Mouse (Mus musculus) hindbrain, embryonic 14.5 days (tissue): ENCODE data around the gene Ctnnbip1. TPM values are rescaled to one million over a fixed set of nuclear protein-coding genes. Genes with fewer than 3 reads are reported as not detected.
A peak's percentile ranks its signal among the peaks of the same experiment; 100 is the strongest.

Experiments used
- ATAC-seq: fragments of 200-750 bp; cut with Nextera tagmentation; 2 replicates; pipeline ENCODE4 v1.8.0; 2017; ENCODE audit warnings: moderate number of reproducible peaks, mild to moderate bottlenecking, moderate TSS enrichment, moderate library complexity; ENCODE audit not compliant: low FRiP score
- DNase-seq: peaks from one replicate; pipeline ENCODE4 v3.0.0-alpha.2; 2015; ENCODE audit warnings: low spot score
- H3K27ac ChIP-seq: fragments of 300-500 bp; sonication (generic); 2 replicates; pipeline ENCODE4 v1.5.1; 2014; ENCODE audit warnings: mild to moderate bottlenecking, moderate library complexity
- H3K27me3 ChIP-seq: fragments of 300-500 bp; sonication (generic); 2 replicates; pipeline ENCODE4 v1.6.1; 2014; ENCODE audit warnings: mild to moderate bottlenecking, low read length, mixed read lengths; ENCODE audit not compliant: control insufficient read depth, insufficient read depth
- H3K36me3 ChIP-seq: fragments of 300-500 bp; sonication (generic); replicated peaks from 2 replicates; pipeline ENCODE4 v1.6.1; 2014; ENCODE audit not compliant: control insufficient read depth, insufficient read depth
- H3K4me1 ChIP-seq: fragments of 300-500 bp; sonication (generic); replicated peaks from 2 replicates; pipeline ENCODE4 v1.6.1; 2014; ENCODE audit warnings: antibody characterized with exemption, low read length, mixed read lengths; ENCODE audit not compliant: control insufficient read depth, insufficient read depth
- H3K4me2 ChIP-seq: fragments of 300-500 bp; sonication (generic); replicated peaks from 2 replicates; pipeline ENCODE4 v1.6.1; 2014; ENCODE audit warnings: mild to moderate bottlenecking, moderate library complexity
- H3K4me3 ChIP-seq: fragments of 300-500 bp; sonication (generic); replicated peaks from 2 replicates; pipeline ENCODE4 v1.5.1; 2014; ENCODE audit warnings: mild to moderate bottlenecking, low read length
- H3K9ac ChIP-seq: fragments of 300-500 bp; sonication (generic); 2 replicates; pipeline ENCODE4 v1.6.1; 2014
- H3K9me3 ChIP-seq: fragments of 300-500 bp; sonication (generic); 2 replicates; pipeline ENCODE4 v1.6.1; 2016; ENCODE audit warnings: low read length; ENCODE audit not compliant: control insufficient read depth
- WGBS: fragments of 180-500 bp; shearing (Covaris S2); extraction: QIAGEN DNeasy Blood & Tissue Kit; methylation state at CpG from one replicate; pipeline ENCODE4 v1.1.7; 2014; 5-methylcytosine and 5-hydroxymethylcytosine counted together
- polyA plus RNA-seq: library from polyadenylated mRNA; unstranded; fragments of >200 nt; fragmentation: Nextera tagmentation; extraction: Ambion mirVana; gene quantifications from 2 replicates; pipeline ENCODE4 v1.2.1, GENCODE M21; 2014

Ctnnbip1 gene
- polyA plus RNA-seq: 99.0 and 100 TPM in 2 replicates

DNA sequence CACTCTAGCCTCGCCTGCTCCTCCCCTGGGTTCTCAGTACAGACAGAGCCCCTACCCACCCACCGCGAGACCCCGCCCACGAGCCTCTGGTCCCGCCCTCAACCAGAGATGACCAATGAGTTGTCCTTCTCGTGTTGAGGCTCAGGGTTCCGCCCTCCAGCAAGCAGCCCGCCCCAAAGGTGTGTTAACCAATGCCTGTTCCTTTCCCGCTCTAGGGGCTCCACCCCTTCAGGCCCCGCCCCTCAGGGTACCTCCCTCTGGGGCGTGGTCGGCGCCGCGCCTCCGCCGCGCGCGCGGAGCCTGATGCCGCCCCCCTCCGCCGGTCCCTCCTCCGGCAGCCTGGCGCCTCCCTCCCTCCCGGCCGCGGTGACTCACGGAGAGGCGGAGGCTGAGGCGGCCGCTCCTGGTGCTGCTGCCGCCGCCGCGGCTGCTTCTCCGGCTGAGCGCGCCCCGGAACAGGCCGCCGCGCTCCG, at the start of gene Ctnnbip1:
TSS of gene Ctnnbip1 (plus strand) at position 369 of the 473 bp plus-strand sequence.
- Histone ChIP-seq H3K4me1 (peaks cover 11% of the 10 kb centered on the region), H3K4me2 (peak within 1 kb of the TSS; percentile 87), H3K36me3 (no peaks in the 10 kb centered on the region), H3K4me3 (peak within 1 kb of the TSS; percentile 93), H3K27me3 (no peaks in the 10 kb centered on the region), H3K9me3 (no peaks in the 10 kb centered on the region), H3K9ac (peak within 1 kb of the TSS; percentile 95), H3K27ac (peak within 1 kb of the TSS; percentile 74)
- DNase-seq: peak; percentile 94
- ATAC-seq: peak; percentile 98
- WGBS: under 1% methylated on average over 37 of the region's 46 CpGs

DNA sequence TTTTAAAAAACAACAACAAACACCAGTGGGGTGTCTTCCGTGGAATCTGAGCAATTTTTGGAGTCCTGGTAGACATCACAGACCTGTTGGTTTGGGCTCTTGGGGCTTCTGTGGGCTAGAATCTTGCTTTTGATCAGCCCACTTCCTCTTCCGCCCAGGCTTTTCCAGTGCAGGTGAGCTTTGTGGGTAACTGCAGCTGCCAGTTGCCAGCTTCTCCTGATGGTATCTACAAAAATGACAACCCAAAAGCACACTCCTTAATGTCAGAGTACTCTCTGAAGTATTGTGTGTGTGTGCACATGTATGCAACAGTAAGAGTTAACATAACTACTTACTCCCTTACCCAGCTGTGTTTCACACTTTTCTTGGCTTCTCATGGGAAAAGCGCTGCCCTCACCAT, 48.5 kb upstream of the Ctnnbip1 start:
- Histone ChIP-seq H3K9ac (no peak overlapping the region), H3K36me3 (peaks cover 26% of the 10 kb centered on the region), H3K4me2 (no peak overlapping the region), H3K27me3 (no peaks in the 10 kb centered on the region), H3K4me3 (no peak overlapping the region), H3K9me3 (no peaks in the 10 kb centered on the region), H3K4me1 (no peaks in the 10 kb centered on the region), H3K27ac (no peak overlapping the region)
- no peak for DNase-seq
- ATAC-seq: no peak
- 96% methylated on average over 3 of the region's 3 CpGs for WGBS

DNA sequence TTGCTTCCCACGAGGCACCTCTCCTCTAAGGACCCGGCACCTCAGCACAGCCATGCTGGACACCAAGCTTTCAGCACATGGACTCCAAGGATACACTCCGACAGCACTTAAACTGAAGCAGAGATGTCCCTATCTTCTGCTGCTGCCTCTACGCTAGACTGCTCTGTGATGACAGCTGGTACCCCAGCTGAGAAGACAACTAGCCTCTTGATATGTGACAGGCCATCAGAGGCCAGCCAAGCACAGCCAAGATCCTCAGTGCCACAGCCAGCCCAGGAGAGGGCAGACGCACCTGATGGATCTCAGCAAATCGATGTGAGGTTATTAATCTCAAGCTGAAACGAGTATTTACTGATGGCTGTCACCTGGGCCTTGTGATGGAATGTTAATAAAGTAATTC, 42.9 kb upstream of the Ctnnbip1 start:
- Histone ChIP-seq H3K9ac (no peak overlapping the region), H3K27me3 (no peaks in the 10 kb centered on the region)

DNA sequence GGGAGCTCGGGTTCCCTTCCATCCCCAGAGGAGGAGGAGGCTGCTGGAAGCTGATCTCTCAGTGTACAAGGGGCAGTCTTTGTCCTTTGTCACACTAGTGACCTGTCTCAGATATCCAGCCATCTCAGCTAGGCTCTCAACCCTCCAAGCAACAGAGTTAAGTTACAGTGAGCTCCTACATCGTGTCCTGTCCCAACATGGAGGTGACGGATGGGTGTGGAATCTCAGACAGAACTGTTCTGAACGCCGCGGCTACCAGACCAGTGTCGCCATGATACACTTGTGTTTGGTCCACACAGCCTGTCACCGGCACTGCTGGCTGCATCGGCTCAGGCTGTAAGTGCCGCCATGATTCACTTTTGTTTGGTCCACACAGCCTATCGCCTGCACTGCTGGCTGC, 41.0 kb upstream of the Ctnnbip1 start, which contains the start of gene Tmem274:
TSS of gene Tmem274 (plus strand) at position 301 of the 400 bp plus-strand sequence.
- DNase-seq (no peak), ATAC-seq (no peak)
- H3K27me3 ChIP-seq: no peaks in the 10 kb centered on the region
- H3K27ac ChIP-seq: no peak within 1 kb of the TSS
- no peaks in the 10 kb centered on the region for H3K9me3 ChIP-seq
- WGBS: 88% methylated on average over 11 of the region's 11 CpGs
- H3K36me3 ChIP-seq: peaks cover 11% of the 10 kb centered on the region
- no peaks in the 10 kb centered on the region for H3K4me1 ChIP-seq
- no peak within 1 kb of the TSS for H3K4me2 ChIP-seq
- H3K4me3 ChIP-seq: no peak within 1 kb of the TSS
- no peak within 1 kb of the TSS for H3K9ac ChIP-seq

More for the DNA sequence above, 42.9 kb upstream of the Ctnnbip1 start:
- no peaks in the 10 kb centered on the region for H3K4me1 ChIP-seq
- no peak overlapping the region for H3K4me3 ChIP-seq
- no peak for ATAC-seq
- H3K36me3 ChIP-seq: peaks cover 12% of the 10 kb centered on the region
- no peaks in the 10 kb centered on the region for H3K9me3 ChIP-seq
- 81% methylated on average over 7 of the region's 7 CpGs for WGBS
- H3K27ac ChIP-seq: no peak overlapping the region
- no peak for DNase-seq
- no peak overlapping the region for H3K4me2 ChIP-seq

DNA sequence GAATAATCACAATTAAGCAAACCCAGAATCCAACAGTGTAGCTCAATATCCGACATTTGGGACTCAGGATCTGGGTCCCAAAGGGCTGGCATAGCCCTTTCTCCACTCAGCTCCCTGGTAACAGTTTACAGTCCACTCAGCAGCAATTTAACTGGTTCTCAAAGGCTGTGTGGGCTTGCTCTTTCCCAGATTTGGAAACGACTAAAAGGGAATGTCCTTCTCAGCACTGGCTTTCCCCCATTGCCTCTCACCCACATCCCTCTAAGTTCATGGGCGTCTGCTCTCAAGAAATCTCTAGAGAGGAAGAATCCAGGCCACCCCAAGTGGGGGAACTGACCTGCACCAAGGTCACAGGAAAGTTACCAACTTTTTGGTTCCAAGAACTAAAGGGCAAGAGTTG, 33.5 kb upstream of the Ctnnbip1 start:
- Histone ChIP-seq H3K4me3 (peak overlapping the region; percentile 74), H3K9me3 (no peaks in the 10 kb centered on the region), H3K4me2 (peak overlapping the region; percentile 79), H3K9ac (peak overlapping the region; percentile 68), H3K27me3 (no peaks in the 10 kb centered on the region), H3K4me1 (peaks cover 15% of the 10 kb centered on the region), H3K27ac (peak overlapping the region; percentile 45; the same call in 1 of the 2 replicates), H3K36me3 (peaks cover 33% of the 10 kb centered on the region)
- 51% methylated on average over 3 of the region's 3 CpGs for WGBS
- DNase-seq (no peak), ATAC-seq (no peak)

DNA sequence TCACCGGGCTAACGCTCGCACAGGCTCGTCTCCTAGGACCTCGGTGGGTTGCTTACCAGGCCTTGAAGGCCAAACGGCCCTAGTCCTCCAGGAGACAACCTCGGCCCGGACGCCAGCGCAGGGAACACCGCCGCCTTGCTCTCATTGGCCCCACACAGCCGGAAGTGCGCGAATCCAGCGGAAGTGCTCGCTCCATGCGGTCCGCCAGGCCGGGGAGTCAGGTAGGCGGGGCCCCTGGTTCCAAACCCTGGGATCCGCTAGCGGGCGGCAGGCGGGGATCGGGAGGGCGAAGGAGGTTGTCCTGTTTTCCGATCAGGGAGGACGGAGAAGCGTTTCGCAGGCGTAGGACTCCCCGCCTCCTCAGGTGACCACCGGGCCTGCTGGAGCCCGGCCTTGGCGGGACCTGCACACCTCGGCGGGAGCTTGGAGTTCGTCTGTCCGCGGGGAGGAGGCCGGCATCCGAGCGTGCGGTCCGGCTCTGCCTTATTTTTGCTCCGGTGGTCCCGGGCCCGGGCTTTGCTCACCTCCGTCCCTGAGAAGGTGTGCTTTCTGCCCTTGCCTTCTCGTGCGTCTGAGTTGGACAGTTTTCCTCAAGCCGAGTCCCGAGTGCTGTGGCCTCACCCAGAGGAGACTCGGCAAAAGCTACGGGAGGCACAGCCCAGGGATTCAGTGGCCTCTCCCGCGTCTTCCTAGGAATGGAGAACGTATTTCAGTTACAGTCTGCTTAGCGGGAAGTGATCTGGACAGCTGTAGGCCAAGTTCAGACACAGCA, 32.8 kb upstream of the Ctnnbip1 start, which contains the start of the genes Nmnat1 and Lzic:
TSS of gene Nmnat1 (minus strand) at position 150 of the 772 bp plus-strand sequence.
TSS of gene Lzic (plus strand) at position 177 of the 772 bp plus-strand sequence.
- ATAC-seq: peak; percentile 98
- Histone ChIP-seq H3K27me3 (no peaks in the 10 kb centered on the region), H3K4me2 (peak within 1 kb of the TSS; percentile 79), H3K4me1 (peaks cover 15% of the 10 kb centered on the region), H3K9me3 (no peaks in the 10 kb centered on the region), H3K4me3 (peak within 1 kb of the TSS; percentile 74), H3K9ac (peak within 1 kb of the TSS; percentile 68), H3K27ac (peak within 1 kb of the TSS; percentile 64), H3K36me3 (peaks cover 40% of the 10 kb centered on the region)
- DNase-seq: peak; percentile 93
- under 1% methylated on average over 58 of the region's 60 CpGs for WGBS

DNA sequence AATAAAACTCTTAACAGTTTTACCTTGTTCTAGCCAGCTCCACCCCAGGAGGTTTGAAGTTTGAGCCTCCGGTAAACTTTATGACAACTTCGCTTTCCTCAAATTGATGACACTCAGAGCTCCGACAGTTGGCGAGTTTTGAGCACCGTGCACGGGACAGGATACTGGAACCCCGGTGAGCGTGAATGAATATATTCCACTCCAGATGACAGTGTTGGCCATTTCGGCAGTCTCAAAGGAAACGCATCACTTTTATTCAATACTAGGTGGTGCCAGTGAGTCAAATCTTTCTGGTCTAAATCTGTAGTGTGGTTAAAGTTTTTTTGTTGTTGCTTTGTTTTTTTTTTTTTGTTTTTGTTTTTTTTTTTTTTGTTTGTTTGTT, 32.2 kb upstream of the Ctnnbip1 start:
- peak overlapping the region; percentile 79 for H3K4me2 ChIP-seq
- peak overlapping the region; percentile 64 for H3K27ac ChIP-seq
- H3K27me3 ChIP-seq: no peaks in the 10 kb centered on the region
- ATAC-seq (no peak), DNase-seq (peak; percentile 44)
- H3K4me1 ChIP-seq: peaks cover 15% of the 10 kb centered on the region
- WGBS: under 1% methylated on average over 10 of the region's 10 CpGs
- H3K9ac ChIP-seq: peak overlapping the region; percentile 68
- H3K9me3 ChIP-seq: no peaks in the 10 kb centered on the region
- peak overlapping the region; percentile 74 for H3K4me3 ChIP-seq
- peaks cover 44% of the 10 kb centered on the region for H3K36me3 ChIP-seq

DNA sequence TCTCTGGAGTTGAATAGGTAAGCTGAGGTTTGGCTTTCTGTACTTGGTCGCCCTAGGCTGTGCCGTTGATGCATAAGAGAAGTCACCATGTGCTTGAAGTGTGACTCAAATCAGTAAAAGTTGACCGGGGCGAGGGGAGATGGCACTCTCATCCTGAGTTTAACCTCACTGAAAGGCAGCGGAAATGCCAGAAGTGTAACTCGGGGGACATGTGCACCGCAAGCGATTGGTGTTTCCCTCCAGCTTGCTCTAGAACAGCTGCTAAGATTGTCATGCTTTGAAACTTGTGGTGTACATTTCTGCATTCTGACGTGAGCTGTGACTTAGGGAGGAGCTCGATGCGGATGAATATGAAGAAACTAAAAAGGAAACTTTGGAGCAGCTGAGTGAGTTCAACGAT, 30.3 kb upstream of the Ctnnbip1 start:
- no peak for ATAC-seq
- no peak overlapping the region for H3K4me2 ChIP-seq
- no peak overlapping the region for H3K4me3 ChIP-seq
- peaks cover 15% of the 10 kb centered on the region for H3K4me1 ChIP-seq
- no peaks in the 10 kb centered on the region for H3K27me3 ChIP-seq
- H3K27ac ChIP-seq: no peak overlapping the region
- no peaks in the 10 kb centered on the region for H3K9me3 ChIP-seq
- no peak for DNase-seq
- H3K36me3 ChIP-seq: peaks cover 62% of the 10 kb centered on the region
- H3K9ac ChIP-seq: no peak overlapping the region
- 97% methylated on average over 12 of the region's 12 CpGs for WGBS

DNA sequence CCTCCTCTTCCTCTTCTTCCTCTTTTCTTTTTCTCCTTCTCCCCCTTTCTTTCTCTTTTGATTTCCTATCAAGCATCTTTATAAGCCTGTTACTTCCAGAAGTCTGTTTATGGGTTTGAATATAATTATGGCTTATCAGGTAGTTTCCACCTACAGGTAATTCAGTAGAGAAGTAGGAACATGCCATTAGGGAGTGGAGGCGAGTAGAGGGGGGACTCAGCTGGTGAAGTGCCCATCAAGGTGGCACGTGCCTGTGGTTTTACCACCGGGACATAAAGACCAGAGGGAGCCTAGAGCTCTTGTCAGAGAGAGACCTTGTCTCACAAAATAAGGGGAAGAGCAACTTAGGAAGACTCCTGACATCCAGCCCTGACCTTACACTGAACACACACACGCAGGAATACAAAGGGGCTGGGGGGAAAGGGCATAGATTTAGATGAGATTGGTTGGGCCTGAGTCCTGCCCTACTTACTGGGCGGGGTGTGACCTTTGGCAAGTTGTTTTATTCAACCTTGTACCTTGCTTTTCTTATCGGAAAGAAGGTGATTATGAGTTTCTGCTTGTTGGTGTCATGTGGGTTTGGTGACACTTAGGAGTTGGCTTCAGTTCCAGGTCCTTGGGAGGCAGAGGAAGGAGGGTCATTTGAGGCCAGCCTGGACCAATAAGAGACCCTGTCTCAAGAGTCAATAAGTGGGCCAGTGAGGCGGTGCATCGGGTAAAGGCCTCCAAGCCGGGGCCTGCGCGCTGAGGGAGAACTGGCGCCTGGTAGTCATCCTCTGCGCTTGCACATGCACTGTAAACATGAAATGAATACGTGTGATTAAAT, 28.4 kb upstream of the Ctnnbip1 start:
- H3K9ac ChIP-seq: no peak overlapping the region
- H3K4me3 ChIP-seq: no peak overlapping the region
- WGBS: 97% methylated on average over 14 of the region's 14 CpGs
- ATAC-seq (no peak), DNase-seq (no peak)
- H3K4me1 ChIP-seq: peaks cover 12% of the 10 kb centered on the region
- H3K9me3 ChIP-seq: no peaks in the 10 kb centered on the region
- no peaks in the 10 kb centered on the region for H3K27me3 ChIP-seq
- no peak overlapping the region for H3K4me2 ChIP-seq
- H3K27ac ChIP-seq: no peak overlapping the region
- peaks cover 80% of the 10 kb centered on the region for H3K36me3 ChIP-seq
